Mouse (Mus musculus): ENCODE data around the gene Tpgs1. TPM values are rescaled to one million over a fixed set of nuclear protein-coding genes. Genes with fewer than 3 reads are reported as not detected.

The Tpgs1 gene
- polyA plus RNA-seq, 1 experiment from 2014 or later, result 105 TPM

DNA sequence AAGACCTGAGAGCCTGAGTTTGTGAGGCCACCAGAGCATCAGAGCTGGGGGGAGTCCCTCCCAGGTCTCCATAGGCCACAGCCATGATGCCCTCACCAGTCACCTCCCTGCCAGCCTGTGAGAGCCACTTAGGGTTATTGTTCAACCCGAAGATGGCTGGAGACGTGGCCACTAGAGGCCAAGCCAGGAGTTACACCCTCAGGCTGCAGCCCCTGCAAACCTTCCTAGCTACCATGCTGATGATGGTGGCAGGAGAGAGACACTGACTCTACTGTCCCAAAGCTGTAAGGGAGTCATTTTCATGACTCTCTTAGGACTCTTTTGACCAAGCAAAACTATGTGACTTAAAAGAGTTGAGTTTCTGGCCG is 2.9 kb downstream of the Tpgs1 start:
- no peak overlapping the region for H3K9ac ChIP-seq (ENCODE audit: low read length)
- no peak overlapping the region for H3K4me2 ChIP-seq (ENCODE audit: low read length)
- no peak overlapping the region for H3K27ac ChIP-seq (ENCODE audit: low read depth, low read length)
- peaks cover 11% of the 10 kb centered on the region; the same call in 1 of the 2 replicates for H3K36me3 ChIP-seq (ENCODE audit: control insufficient read depth, insufficient read depth, low read length)
- no peak overlapping the region for H3K4me3 ChIP-seq (ENCODE audit: low read depth, low read length)
- H3K27me3 ChIP-seq (replicated peaks; ENCODE audit: control insufficient read depth, insufficient read depth, low read length), result no peaks in the 10 kb centered on the region
- WGBS, result 68% methylated on average over 3 of the region's 3 CpGs
- ATAC-seq, result no peak
- no peaks in the 10 kb centered on the region for H3K9me3 ChIP-seq (replicated peaks; ENCODE audit: control insufficient read depth, low read length)
- DNase-seq (ENCODE audit: low spot score), result no peak
- H3K4me1 ChIP-seq (ENCODE audit: control insufficient read depth, insufficient read depth, low read length), result peaks cover 12% of the 10 kb centered on the region

GRCm38 (mm10) chr10:79673054-79673453 is 3.9 kb downstream of the Tpgs1 start:
- Histone ChIP-seq H3K4me1 (ENCODE audit: control insufficient read depth, insufficient read depth, low read length) (peaks cover 12% of the 10 kb centered on the region), H3K9ac (ENCODE audit: low read length) (no peak overlapping the region), H3K9me3 (replicated peaks; ENCODE audit: control insufficient read depth, low read length) (no peaks in the 10 kb centered on the region), H3K4me2 (ENCODE audit: low read length) (no peak overlapping the region), H3K27me3 (replicated peaks; ENCODE audit: control insufficient read depth, insufficient read depth, low read length) (no peaks in the 10 kb centered on the region), H3K27ac (ENCODE audit: low read depth, low read length) (no peak overlapping the region), H3K36me3 (ENCODE audit: control insufficient read depth, insufficient read depth, low read length) (peaks cover 11% of the 10 kb centered on the region; the same call in 1 of the 2 replicates), H3K4me3 (ENCODE audit: low read depth, low read length) (no peak overlapping the region)
- 89% methylated on average over 3 of the region's 3 CpGs for WGBS
- DNase-seq (ENCODE audit: low spot score), result no peak
- no peak for ATAC-seq

DNA sequence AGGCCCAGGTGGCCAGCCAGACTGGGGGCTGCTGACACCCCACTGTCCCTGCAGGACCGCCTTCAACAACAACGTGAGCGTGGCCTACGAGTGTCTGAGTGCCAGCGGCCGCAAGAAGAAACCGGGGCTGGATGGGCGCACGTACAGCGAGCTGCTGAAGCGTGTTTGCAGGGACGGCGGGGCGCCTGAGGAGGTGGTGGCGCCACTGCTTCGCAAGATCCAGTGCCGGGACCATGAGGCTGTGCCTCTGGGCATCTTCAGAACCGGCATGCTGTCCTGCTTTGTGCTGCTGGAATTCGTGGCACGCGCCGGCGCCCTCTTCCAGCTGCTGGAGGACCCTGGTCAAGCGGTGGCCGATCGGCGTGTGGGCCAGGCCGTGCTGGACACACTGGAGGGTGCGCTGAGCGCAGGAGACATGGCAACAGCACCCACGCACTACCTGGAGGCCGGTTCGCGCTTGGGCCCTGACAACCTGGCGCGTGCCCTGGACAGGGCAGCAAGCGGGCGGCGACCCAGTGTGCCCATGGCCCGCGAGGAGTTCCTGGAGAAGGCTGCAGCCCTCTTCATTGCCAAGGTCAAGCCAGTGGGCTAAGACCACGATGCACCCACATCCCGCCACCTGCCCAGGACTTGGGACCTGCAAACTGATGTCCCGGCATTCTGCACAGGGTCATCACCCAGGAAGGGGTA is 6.3 kb downstream of the Tpgs1 start:
- whole genome bisulfite sequencing, result 59% methylated on average over 44 of the region's 44 CpGs
- Histone ChIP-seq H3K4me1 (ENCODE audit: control insufficient read depth, insufficient read depth, low read length) (peaks cover 4% of the 10 kb centered on the region), H3K4me2 (ENCODE audit: low read length) (no peak overlapping the region), H3K27me3 (replicated peaks; ENCODE audit: control insufficient read depth, insufficient read depth, low read length) (no peaks in the 10 kb centered on the region), H3K4me3 (ENCODE audit: low read depth, low read length) (no peak overlapping the region), H3K9ac (ENCODE audit: low read length) (no peak overlapping the region), H3K36me3 (ENCODE audit: control insufficient read depth, insufficient read depth, low read length) (peaks cover 11% of the 10 kb centered on the region; the same call in 1 of the 2 replicates), H3K27ac (ENCODE audit: low read depth, low read length) (no peak overlapping the region), H3K9me3 (replicated peaks; ENCODE audit: control insufficient read depth, low read length) (no peaks in the 10 kb centered on the region)
- ATAC-seq (no peak), DNase-seq (ENCODE audit: low spot score) (no peak)

- no peaks in the 10 kb centered on the region for H3K9me3 ChIP-seq (replicated peaks; ENCODE audit: control insufficient read depth, low read length)
- H3K36me3 ChIP-seq (ENCODE audit: control insufficient read depth, insufficient read depth, low read length), result peaks cover 21% of the 10 kb centered on the region
- DNase-seq (ENCODE audit: low spot score) (no peak), ATAC-seq (peak; percentile 6)
- WGBS, result 43% methylated on average over 11 of the region's 11 CpGs
- H3K4me3 ChIP-seq (ENCODE audit: low read depth, low read length), result peak overlapping the region; percentile 77
- H3K27me3 ChIP-seq (replicated peaks; ENCODE audit: control insufficient read depth, insufficient read depth, low read length), result no peaks in the 10 kb centered on the region
- H3K4me2 ChIP-seq (ENCODE audit: low read length), result peak overlapping the region; percentile 47
- H3K9ac ChIP-seq (ENCODE audit: low read length), result peak overlapping the region; percentile 61
- H3K27ac ChIP-seq (ENCODE audit: low read depth, low read length), result peak overlapping the region; percentile 84
- H3K4me1 ChIP-seq (ENCODE audit: control insufficient read depth, insufficient read depth, low read length), result peaks cover 10% of the 10 kb centered on the region
These were observed 11.7 kb downstream of the Tpgs1 start for GRCm38 (mm10) chr10:79680606-79681495.

DNA sequence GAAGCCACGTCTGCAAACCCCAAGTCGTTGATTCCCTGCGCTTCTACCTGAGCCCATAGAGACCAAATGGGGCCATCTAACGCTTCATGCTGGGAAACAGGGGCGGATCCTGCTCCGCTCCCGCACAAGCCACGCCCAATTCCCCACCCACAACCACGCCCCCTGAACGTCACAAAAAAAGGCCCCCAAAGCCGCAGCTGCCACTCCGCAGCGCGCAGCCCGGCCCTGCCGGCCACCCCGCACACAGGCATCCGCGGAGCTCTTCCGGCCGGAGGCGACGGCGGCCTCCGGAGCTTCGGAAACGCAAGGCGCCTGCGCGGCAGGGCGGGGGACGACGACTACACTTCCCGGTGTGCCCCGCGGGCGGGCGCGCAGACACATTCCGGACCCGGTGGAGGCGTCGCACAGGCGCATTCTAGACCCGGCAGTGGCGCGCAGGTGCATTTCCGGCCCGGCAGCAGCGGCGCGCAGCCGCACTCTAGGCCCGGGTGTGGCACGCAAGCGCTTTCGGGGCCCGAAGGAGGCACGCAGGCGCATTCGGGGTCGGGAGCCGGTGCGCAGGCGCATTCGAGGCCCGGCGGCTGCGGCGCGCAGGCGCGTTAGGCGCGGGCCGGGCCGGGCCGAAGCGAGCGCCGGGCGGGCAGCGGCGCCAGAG is 12.5 kb downstream of the Tpgs1 start, which contains the start of gene Cdc34:
Gene Cdc34, plus strand, starts transcription at position 605 of the 655 bp plus-strand sequence.
- H3K4me2 ChIP-seq (ENCODE audit: low read length), result peak within 1 kb of the TSS; percentile 90
- H3K4me1 ChIP-seq (ENCODE audit: control insufficient read depth, insufficient read depth, low read length), result peaks cover 10% of the 10 kb centered on the region
- H3K27ac ChIP-seq (ENCODE audit: low read depth, low read length), result peak within 1 kb of the TSS; percentile 84
- WGBS, result 1% methylated on average over 67 of the region's 84 CpGs
- H3K4me3 ChIP-seq (ENCODE audit: low read depth, low read length), result peak within 1 kb of the TSS; percentile 77
- H3K9me3 ChIP-seq (replicated peaks; ENCODE audit: control insufficient read depth, low read length), result no peaks in the 10 kb centered on the region
- DNase-seq (ENCODE audit: low spot score) (peak; percentile 99), ATAC-seq (peak; percentile 96)
- H3K27me3 ChIP-seq (replicated peaks; ENCODE audit: control insufficient read depth, insufficient read depth, low read length), result no peaks in the 10 kb centered on the region
- peaks cover 26% of the 10 kb centered on the region for H3K36me3 ChIP-seq (ENCODE audit: control insufficient read depth, insufficient read depth, low read length)
- H3K9ac ChIP-seq (ENCODE audit: low read length), result peak within 1 kb of the TSS; percentile 82

DNA sequence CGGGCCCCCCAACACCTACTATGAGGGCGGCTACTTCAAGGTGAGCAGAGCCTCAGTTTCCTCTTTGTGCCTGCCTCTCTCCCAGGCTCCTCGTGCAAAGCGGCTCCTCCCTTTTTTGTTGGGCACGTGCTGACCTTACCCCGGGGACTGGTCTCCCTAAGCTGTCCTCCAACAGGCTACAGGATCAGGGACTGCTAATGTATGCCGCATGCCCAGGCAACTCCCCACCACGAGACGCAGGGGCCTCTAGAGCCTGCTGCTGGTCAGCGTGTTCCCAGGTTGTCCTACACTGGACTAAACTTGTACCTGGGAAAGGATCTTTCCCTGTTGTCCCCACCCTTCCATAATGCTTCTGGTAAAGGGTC is 13.4 kb downstream of the Tpgs1 start:
- Histone ChIP-seq H3K9ac (ENCODE audit: low read length) (peak overlapping the region; percentile 82), H3K4me1 (ENCODE audit: control insufficient read depth, insufficient read depth, low read length) (peaks cover 10% of the 10 kb centered on the region), H3K4me2 (ENCODE audit: low read length) (peak overlapping the region; percentile 90), H3K9me3 (replicated peaks; ENCODE audit: control insufficient read depth, low read length) (no peaks in the 10 kb centered on the region), H3K36me3 (ENCODE audit: control insufficient read depth, insufficient read depth, low read length) (peaks cover 34% of the 10 kb centered on the region), H3K4me3 (ENCODE audit: low read depth, low read length) (peak overlapping the region; percentile 77), H3K27me3 (replicated peaks; ENCODE audit: control insufficient read depth, insufficient read depth, low read length) (no peaks in the 10 kb centered on the region), H3K27ac (ENCODE audit: low read depth, low read length) (peak overlapping the region; percentile 60; the same call in 1 of the 2 replicates)
- no peak for DNase-seq (ENCODE audit: low spot score)
- 0% methylated on average over 9 of the region's 10 CpGs for WGBS
- ATAC-seq, result 0 out of 2 replicates have a peak, but pooled peaks have one; percentile 2

- Histone ChIP-seq H3K27ac (ENCODE audit: low read depth, low read length) (no peak overlapping the region), H3K36me3 (ENCODE audit: control insufficient read depth, insufficient read depth, low read length) (peaks cover 39% of the 10 kb centered on the region), H3K4me2 (ENCODE audit: low read length) (peak overlapping the region; percentile 90), H3K27me3 (replicated peaks; ENCODE audit: control insufficient read depth, insufficient read depth, low read length) (no peaks in the 10 kb centered on the region), H3K4me1 (ENCODE audit: control insufficient read depth, insufficient read depth, low read length) (peaks cover 10% of the 10 kb centered on the region), H3K9ac (ENCODE audit: low read length) (peak overlapping the region; percentile 82), H3K4me3 (ENCODE audit: low read depth, low read length) (peak overlapping the region; percentile 77), H3K9me3 (replicated peaks; ENCODE audit: control insufficient read depth, low read length) (no peaks in the 10 kb centered on the region)
- no peak for ATAC-seq
- peak; percentile 43 for DNase-seq (ENCODE audit: low spot score)
- WGBS, result 10% methylated on average over 10 of the region's 10 CpGs
These were observed 13.9 kb downstream of the Tpgs1 start for GRCm38 (mm10) chr10:79682916-79683582.

All from forebrain, embryonic 14.5 days (tissue).